Mouse (Mus musculus): Measurements from ENCODE around the gene Amph. TPM values are rescaled to one million over a fixed set of nuclear protein-coding genes. Genes with fewer than 3 reads are reported as not detected.

Gene Amph
- polyA plus RNA-seq, 1 experiment from 2014 or later = 3.7 TPM

Other genes with a start within 250 kb of the Amph start
- gene Vps41, start 230.9 kb upstream of the Amph start, polyA plus RNA-seq (2014; fragmentation: Nextera tagmentation; extraction: Ambion mirVana) = 70.6 and 75.1 TPM in 2 replicates